Mouse (Mus musculus) adrenal gland, adult 18-20 months (tissue): Measurements from ENCODE around the gene Med12l. TPM values are rescaled to one million over a fixed set of nuclear protein-coding genes. Genes with fewer than 3 reads are reported as not detected.

ENCODE experiments used
- DNase-seq, 2 experiments: peaks; one replicate each; pipeline ENCODE4 v3.0.0; 2021 to 2022; ENCODE audit warnings: low spot score in 2 of 2
- long read RNA-seq, 2 experiments: library from polyadenylated mRNA; stranded (forward); transcript quantifications; one replicate each; pipeline ENCODE4 v2.0.0; 2021
- total RNA-seq, 2 experiments: library from RNA; stranded (reverse); gene quantifications; 1 replicate in 1 of 2; 2 replicates in 1 of 2; pipeline ENCODE4 v1.2.3; 2021

Med12l gene
- total RNA-seq: 10 to 100 TPM; 10.6 to 13.1 TPM
- long read RNA-seq, experiment 1, partial matches to known transcripts: 0 of 1 reads
- long read RNA-seq, experiment 1, other reads (novel, unspliced or antisense): 1 of 1 reads
- long read RNA-seq, experiment 2, partial matches to known transcripts: 0 of 1 reads
- long read RNA-seq, experiment 2, other reads (novel, unspliced or antisense): 1 of 1 reads

- peak; percentile 65 to 75 for DNase-seq
Measured at GRCm38 (mm10) chr3:59005271-59005995, at the start of gene Med12l. TSS of gene Med12l (plus strand) at chr3:59005825.

GRCm38 (mm10) chr3:58961166-58961565 is 44.5 kb upstream of the Med12l start:
- no peak for DNase-seq

- no peak for DNase-seq
Measured at GRCm38 (mm10) chr3:58977413-58977812, 28.2 kb upstream of the Med12l start.

GRCm38 (mm10) chr3:58977906-58978622 is 27.6 kb upstream of the Med12l start:
- no peak for DNase-seq

GRCm38 (mm10) chr3:58980579-58980978 is 25.0 kb upstream of the Med12l start:
- DNase-seq: no peak

GRCm38 (mm10) chr3:58982896-58983837 is 22.5 kb upstream of the Med12l start:
- peak; percentile 29 to 66 for DNase-seq

GRCm38 (mm10) chr3:58983838-58984598 is 21.6 kb upstream of the Med12l start:
- DNase-seq: no peak

GRCm38 (mm10) chr3:58985816-58986215 is 19.8 kb upstream of the Med12l start:
- no peak for DNase-seq

- DNase-seq: no peak
Measured at GRCm38 (mm10) chr3:58989374-58989773, 16.3 kb upstream of the Med12l start.

- DNase-seq: no peak
Measured at GRCm38 (mm10) chr3:58990556-58990955, 15.1 kb upstream of the Med12l start.

GRCm38 (mm10) chr3:58992122-58992521 is 13.5 kb upstream of the Med12l start:
- DNase-seq: no peak

GRCm38 (mm10) chr3:58993619-58994018 is 12.0 kb upstream of the Med12l start:
- DNase-seq: no peak

- no peak for DNase-seq
Measured at GRCm38 (mm10) chr3:59003756-59004155, 1.9 kb upstream of the Med12l start.

- DNase-seq: peak; percentile 61 to 62
Measured at GRCm38 (mm10) chr3:59005996-59006730, 538 bp downstream of the Med12l start.

GRCm38 (mm10) chr3:59006731-59007441 is 1.3 kb downstream of the Med12l start:
- DNase-seq: peak in 1 of 2 experiments; percentile 65

- no peak for DNase-seq
Measured at GRCm38 (mm10) chr3:59010276-59010675, 4.7 kb downstream of the Med12l start.

- no peak for DNase-seq
Measured at GRCm38 (mm10) chr3:59015698-59016412, 10.2 kb downstream of the Med12l start.

- no peak for DNase-seq
Measured at GRCm38 (mm10) chr3:59016501-59016900, 10.9 kb downstream of the Med12l start.
